Mouse (Mus musculus) hindbrain, embryonic 13.5 days (tissue): ENCODE measurements around the gene Med24. TPM values are rescaled to one million over a fixed set of nuclear protein-coding genes. Genes with fewer than 3 reads are reported as not detected.
A peak's percentile ranks its signal among the peaks of the same experiment; 100 is the strongest.
"Not testable (repeated sequence)": the region's sequence is repeated elsewhere in the genome, so short reads cannot be mapped to it uniquely, and the experiment has no call there.

ENCODE experiments used
- ATAC-seq: fragments of 200-750 bp; cut with Nextera tagmentation; 2 replicates; pipeline ENCODE4 v1.8.0; 2017; ENCODE audit warnings: moderate TSS enrichment; ENCODE audit not compliant: low FRiP score
- H3K27ac ChIP-seq: fragments of 300-500 bp; sonication (generic); 2 replicates; pipeline ENCODE4 v1.5.1; 2015; ENCODE audit warnings: inconsistent platforms, mild to moderate bottlenecking, moderate library complexity
- H3K27me3 ChIP-seq: fragments of 300-500 bp; sonication (generic); 2 replicates; pipeline ENCODE4 v1.6.1; 2015; ENCODE audit warnings: mild to moderate bottlenecking, inconsistent platforms
- H3K36me3 ChIP-seq: fragments of 300-500 bp; sonication (generic); 2 replicates; pipeline ENCODE4 v1.6.1; 2015; ENCODE audit warnings: mild to moderate bottlenecking, inconsistent platforms
- H3K4me1 ChIP-seq: fragments of 300-500 bp; sonication (generic); replicated peaks from 2 replicates; pipeline ENCODE4 v1.6.1; 2015; ENCODE audit warnings: inconsistent platforms
- H3K4me2 ChIP-seq: fragments of 300-500 bp; sonication (generic); 2 replicates; pipeline ENCODE4 v1.6.1; 2015; ENCODE audit warnings: inconsistent platforms, mild to moderate bottlenecking, moderate library complexity
- H3K4me3 ChIP-seq: fragments of 300-500 bp; sonication (generic); 2 replicates; pipeline ENCODE4 v1.5.1; 2015; ENCODE audit warnings: mild to moderate bottlenecking, inconsistent platforms
- H3K9ac ChIP-seq: fragments of 300-500 bp; sonication (generic); 2 replicates; pipeline ENCODE4 v1.6.1; 2015; ENCODE audit warnings: mild to moderate bottlenecking, inconsistent platforms
- H3K9me3 ChIP-seq: fragments of 300-500 bp; sonication (generic); 2 replicates; pipeline ENCODE4 v1.6.1; 2016; ENCODE audit warnings: inconsistent platforms
- WGBS: fragments of 180-500 bp; shearing (Covaris S2); methylation state at CpG from one replicate; pipeline ENCODE4 v1.1.7; 2015; 5-methylcytosine and 5-hydroxymethylcytosine counted together
- polyA plus RNA-seq: library from polyadenylated mRNA; unstranded; fragments of >200 nt; fragmentation: Nextera tagmentation; extraction: Ambion mirVana; gene quantifications from 2 replicates; pipeline ENCODE4 v1.2.1, GENCODE M21; 2015

Gene Med24
- polyA plus RNA-seq, 1 experiment from 2014 or later: 72.4 TPM

DNA sequence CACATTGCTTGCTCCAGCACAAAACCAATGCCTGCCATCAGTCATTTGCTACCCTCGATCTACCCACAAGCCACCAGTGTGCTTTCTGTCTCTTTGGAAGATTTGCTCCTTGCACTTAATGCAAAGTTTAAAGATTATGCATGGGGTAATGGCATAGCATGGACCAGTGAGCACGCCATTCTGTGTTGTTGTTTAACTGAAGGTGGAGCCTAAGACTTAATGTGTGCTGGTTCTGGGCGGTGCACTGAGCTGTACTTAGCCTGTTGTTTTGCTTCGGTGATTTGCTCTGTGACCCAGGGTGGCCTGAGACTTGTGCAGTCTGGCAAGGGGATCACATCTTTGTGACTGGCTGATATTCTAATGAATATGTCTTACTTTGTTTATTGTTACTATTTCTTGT is 42.3 kb downstream of the Med24 start:
- no peak overlapping the region for H3K4me2 ChIP-seq
- ATAC-seq: no peak
- peaks cover 66% of the 10 kb centered on the region for H3K36me3 ChIP-seq

DNA sequence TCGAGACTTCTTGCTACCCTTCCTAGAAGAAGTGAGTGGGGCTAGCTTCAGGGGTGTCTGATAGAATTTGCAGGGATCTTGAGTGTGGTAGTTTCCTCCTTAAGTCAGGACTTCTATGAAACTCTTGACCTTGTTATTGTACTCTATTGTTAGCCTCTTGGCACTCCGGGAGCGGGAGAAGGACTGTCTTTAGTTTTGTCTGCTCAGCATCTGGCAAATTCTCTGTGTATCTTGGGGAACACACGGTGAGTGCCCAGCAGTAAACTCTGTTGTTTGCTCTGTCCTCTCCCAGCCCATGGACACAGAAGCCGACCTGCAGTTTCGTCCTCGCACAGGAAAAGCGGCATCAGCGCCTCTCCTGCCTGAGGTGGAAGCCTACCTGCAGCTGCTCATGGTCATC is 43.6 kb downstream of the Med24 start:
- Histone ChIP-seq H3K27me3 (no peaks in the 10 kb centered on the region), H3K27ac (no peak overlapping the region), H3K4me1 (peaks cover 16% of the 10 kb centered on the region), H3K9ac (no peak overlapping the region), H3K4me2 (no peak overlapping the region), H3K4me3 (no peak overlapping the region), H3K9me3 (no peaks in the 10 kb centered on the region), H3K36me3 (peaks cover 52% of the 10 kb centered on the region)
- no peak for ATAC-seq
- 94% methylated on average over 9 of the region's 9 CpGs for WGBS

More for the DNA sequence above, 42.3 kb downstream of the Med24 start:
- Histone ChIP-seq H3K9me3 (no peaks in the 10 kb centered on the region), H3K4me1 (peaks cover 13% of the 10 kb centered on the region), H3K27me3 (no peaks in the 10 kb centered on the region), H3K9ac (no peak overlapping the region), H3K4me3 (no peak overlapping the region), H3K27ac (no peak overlapping the region)
- WGBS: 89% methylated on average over 4 of the region's 4 CpGs

DNA sequence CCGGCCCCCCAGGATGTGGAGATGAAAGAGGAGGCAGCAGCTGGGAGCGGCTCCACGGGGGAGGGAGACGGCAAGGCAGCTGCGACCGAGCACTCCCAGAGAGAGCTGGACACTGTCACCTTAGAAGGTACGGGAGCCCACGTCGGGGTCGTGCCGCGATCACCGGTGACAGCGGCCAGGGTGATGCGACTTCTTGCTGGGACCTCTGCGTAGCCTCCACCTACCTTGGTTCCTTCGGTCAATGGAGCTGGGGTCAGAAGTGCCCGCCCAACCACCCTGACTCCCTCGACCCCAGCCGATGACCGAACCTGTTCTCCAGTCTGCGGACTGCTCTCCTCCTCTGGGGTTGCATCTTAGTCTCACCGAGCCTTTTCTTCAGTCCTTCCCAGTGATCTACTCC is 46.4 kb downstream of the Med24 start:
- Histone ChIP-seq H3K4me1 (peaks cover 16% of the 10 kb centered on the region), H3K36me3 (peaks cover 28% of the 10 kb centered on the region), H3K27me3 (peaks cover 7% of the 10 kb centered on the region; the same call in 1 of the 2 replicates), H3K27ac (peak overlapping the region; percentile 85), H3K9me3 (no peaks in the 10 kb centered on the region), H3K9ac (peak overlapping the region; percentile 99), H3K4me3 (peak overlapping the region; percentile 98), H3K4me2 (peak overlapping the region; percentile 87)
- peak; percentile 49 for ATAC-seq
- WGBS: 0% methylated on average over 23 of the region's 23 CpGs

DNA sequence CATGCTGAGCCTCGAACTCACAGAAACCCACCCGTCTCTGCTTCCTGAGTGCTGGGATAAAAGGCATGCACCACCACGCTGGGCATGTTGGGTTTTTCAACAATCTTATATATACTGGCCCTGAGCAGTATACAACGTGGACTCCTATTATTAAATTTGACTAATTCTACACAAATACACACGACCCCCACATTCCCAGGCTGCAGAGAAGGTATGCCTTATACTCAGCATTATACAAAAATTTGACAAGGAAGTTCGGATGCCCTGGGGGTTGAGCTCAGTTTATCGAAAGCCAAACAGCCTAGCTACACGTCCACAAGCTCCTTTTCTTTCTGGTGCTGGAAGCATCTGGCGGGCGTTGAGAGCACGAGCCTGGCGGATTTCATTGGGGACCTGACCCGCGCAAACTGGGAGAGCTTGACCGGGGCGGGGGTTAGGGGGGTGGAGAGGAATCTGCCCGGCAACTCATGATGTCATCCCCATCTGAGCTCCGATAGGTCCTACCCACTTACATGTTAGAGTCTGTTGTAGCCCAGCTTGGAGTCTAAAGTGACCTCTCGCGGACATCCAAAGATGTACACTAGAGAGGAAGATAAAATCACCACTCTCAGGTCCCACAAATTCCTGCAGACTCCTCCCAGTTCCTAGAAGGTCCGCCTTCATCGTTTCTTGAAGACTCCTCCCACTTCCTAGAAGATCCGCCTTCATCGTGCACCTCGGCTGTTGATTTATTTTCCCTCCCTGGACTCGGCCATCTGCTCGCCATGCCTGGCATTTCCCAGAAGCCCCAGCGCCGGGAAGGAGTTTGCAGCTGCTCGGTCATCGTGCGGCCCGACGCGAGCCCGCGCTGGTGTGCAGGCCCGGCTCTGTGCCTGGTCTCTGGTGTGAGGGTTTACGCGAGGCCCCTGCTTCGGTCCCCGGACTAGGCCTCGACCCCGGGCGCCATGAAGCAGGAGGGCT is 47.2 kb downstream of the Med24 start, which contains the start of gene Psmd3:
Gene Psmd3, plus strand, starts transcription at position 769 of the 960 bp plus-strand sequence.
- peaks cover 7% of the 10 kb centered on the region; the same call in 1 of the 2 replicates for H3K27me3 ChIP-seq
- peak within 1 kb of the TSS; percentile 87 for H3K4me2 ChIP-seq
- H3K27ac ChIP-seq: peak within 1 kb of the TSS; percentile 85
- H3K9me3 ChIP-seq: no peaks in the 10 kb centered on the region
- peaks cover 16% of the 10 kb centered on the region for H3K4me1 ChIP-seq
- peaks cover 21% of the 10 kb centered on the region for H3K36me3 ChIP-seq
- WGBS: 6% methylated on average over 45 of the region's 45 CpGs
- peak within 1 kb of the TSS; percentile 98 for H3K4me3 ChIP-seq
- peak; percentile 96 for ATAC-seq
- peak within 1 kb of the TSS; percentile 99 for H3K9ac ChIP-seq

DNA sequence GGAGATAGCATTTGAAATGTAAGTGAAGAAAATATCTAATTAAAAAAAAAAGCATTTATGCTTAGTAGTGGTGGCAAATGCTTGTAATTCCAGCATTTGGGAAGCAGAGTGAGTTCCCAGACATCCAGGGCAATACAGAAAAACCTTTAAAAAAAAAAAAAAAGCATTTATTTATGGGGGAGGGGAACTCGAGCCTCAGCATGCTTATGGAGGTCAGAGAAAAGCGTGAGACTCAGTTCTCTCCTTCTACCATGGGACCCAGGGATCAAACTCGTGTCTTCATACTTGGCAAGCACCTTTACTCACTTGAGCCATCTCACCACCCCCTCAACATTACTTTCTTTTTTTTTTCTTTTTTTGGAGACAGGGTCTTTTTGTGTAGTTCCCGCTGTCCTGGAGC is 48.0 kb downstream of the Med24 start:
- Histone ChIP-seq H3K4me3 (no peak overlapping the region), H3K9ac (no peak overlapping the region), H3K4me2 (no peak overlapping the region), H3K36me3 (peaks cover 12% of the 10 kb centered on the region), H3K9me3 (no peaks in the 10 kb centered on the region), H3K4me1 (peaks cover 16% of the 10 kb centered on the region), H3K27me3 (peaks cover 7% of the 10 kb centered on the region; the same call in 1 of the 2 replicates), H3K27ac (no peak overlapping the region)
- 84% methylated on average over 4 of the region's 4 CpGs for WGBS
- ATAC-seq: no peak

DNA sequence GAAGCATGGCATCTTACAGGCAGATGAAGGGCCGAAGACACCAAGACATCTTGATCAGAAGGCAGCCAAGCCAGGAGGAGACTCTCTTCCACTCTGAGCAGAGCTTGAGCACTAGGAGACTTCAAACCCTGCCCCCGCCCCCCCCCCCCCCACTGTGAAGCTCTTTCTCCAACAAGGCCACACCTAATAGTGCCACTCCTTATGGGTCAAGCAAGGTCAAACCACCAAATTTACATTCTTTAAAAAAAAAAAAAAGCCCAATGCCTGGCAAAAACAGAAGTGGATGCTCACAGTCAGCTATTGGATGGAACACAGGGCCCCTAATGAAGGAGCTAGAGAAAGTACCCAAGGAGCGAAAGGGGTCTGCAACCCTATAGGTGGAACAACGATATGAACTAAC is 48.6 kb downstream of the Med24 start:
- H3K4me3 ChIP-seq, H3K4me2 ChIP-seq, H3K27me3 ChIP-seq, H3K36me3 ChIP-seq, ATAC-seq, H3K9ac ChIP-seq, H3K9me3 ChIP-seq, H3K27ac ChIP-seq: not testable (repeated sequence)
- WGBS: 83% methylated on average over 4 of the region's 4 CpGs
- peaks cover 16% of the 10 kb centered on the region for H3K4me1 ChIP-seq

DNA sequence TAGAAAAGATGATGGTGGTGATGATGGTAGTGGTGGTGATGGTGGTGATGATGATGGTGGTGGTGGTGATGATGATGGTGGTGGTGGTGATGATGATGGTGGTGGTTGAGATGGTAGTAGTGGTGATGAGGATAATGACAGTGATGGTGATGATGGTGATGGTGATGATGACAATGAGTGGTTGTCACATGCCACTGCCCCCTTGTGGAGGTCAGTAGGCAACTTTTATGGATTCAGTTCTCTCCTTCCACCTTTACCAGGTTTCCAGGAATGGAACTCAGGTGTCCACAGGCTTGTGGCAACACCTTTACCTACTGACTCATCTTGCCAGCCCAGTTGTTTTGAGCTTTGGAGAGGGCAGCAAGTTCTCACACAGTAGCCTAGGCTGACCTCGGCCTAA is 49.2 kb downstream of the Med24 start:
- ATAC-seq: no peak
- 93% methylated on average over 1 of the region's 1 CpGs for WGBS
- peaks cover 7% of the 10 kb centered on the region; the same call in 1 of the 2 replicates for H3K27me3 ChIP-seq

DNA sequence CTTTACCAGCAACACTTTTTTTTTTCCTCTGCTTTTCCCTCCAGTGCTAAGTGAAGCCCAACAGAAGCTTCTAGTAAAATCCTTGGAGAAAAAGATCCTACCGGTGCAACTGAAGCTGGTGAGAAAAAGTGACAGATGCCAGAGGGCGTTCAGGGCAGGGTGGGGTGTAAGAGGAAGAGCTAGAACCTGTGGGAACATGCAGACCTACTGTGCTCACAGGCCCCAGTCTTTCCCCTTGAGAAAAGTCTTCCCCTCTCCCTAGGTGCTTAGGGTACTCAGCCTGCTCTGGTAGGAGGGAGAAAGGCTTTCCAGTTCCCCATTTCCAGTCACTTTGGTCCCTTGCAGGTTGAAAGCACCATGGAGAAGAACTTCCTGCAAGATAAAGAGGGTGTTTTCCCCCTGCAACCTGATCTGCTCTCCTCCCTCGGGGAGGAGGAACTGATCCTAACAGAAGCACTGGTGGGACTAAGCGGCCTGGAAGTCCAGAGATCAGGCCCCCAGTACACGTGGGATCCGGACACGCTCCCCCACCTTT is 53.3 kb downstream of the Med24 start:
- Histone ChIP-seq H3K27me3 (peaks cover 17% of the 10 kb centered on the region; the same call in 1 of the 2 replicates), H3K27ac (no peak overlapping the region), H3K36me3 (no peaks in the 10 kb centered on the region), H3K9me3 (no peaks in the 10 kb centered on the region), H3K9ac (no peak overlapping the region), H3K4me3 (no peak overlapping the region), H3K4me2 (no peak overlapping the region), H3K4me1 (no peaks in the 10 kb centered on the region)
- ATAC-seq: no peak
- 55% methylated on average over 7 of the region's 7 CpGs for WGBS

More for the DNA sequence above, 49.2 kb downstream of the Med24 start:
- Histone ChIP-seq H3K27ac (no peak overlapping the region), H3K4me1 (peaks cover 16% of the 10 kb centered on the region), H3K4me2 (no peak overlapping the region), H3K9ac (no peak overlapping the region), H3K9me3 (no peaks in the 10 kb centered on the region), H3K36me3 (0 out of 2 replicates have a peak, but pooled peaks cover under 1% of the 10 kb centered on the region), H3K4me3 (no peak overlapping the region)

DNA sequence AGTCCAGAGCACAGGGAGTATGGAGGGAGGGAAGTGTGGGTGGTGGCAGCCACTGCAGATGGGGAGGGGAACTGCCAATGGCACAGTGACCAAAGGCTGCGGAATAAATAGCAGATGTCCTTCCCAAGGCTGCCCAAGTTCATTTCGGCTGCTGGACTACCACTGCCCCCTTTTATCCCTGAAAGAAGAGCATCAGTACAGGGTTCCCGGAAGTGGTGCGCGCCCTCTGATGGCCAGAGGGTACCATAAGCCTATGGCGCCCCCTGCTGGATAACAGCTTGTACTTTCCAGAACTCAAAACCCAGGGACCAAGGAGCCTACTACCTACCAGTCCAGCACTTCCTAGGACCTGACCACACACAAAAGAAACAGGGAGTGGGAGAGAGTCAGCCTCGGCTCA is 56.1 kb downstream of the Med24 start:
- not testable (repeated sequence) for H3K4me2 ChIP-seq, H3K9me3 ChIP-seq

DNA sequence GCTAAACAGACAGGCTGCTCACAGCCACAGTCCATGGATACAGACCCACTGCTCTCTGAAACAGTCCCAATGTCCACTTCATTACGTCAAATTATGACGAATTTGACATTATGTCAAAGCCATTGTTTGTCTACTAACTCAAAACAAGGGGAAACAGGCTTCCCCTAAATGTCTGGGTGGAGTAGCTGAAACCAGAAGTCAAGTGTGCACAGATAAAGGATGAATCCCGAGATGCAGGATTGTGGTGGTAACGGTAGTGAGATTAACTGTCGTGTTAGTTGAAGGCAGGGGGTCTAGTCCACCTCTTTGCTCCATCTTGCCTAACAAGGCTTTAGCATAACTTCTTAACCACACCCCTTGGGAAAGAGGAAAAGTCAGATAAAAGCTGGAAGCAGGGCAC is 56.8 kb downstream of the Med24 start:
- Histone ChIP-seq H3K36me3 (no peaks in the 10 kb centered on the region), H3K27me3 (peaks cover 38% of the 10 kb centered on the region), H3K4me3 (no peak overlapping the region), H3K9ac (no peak overlapping the region), H3K9me3 (no peaks in the 10 kb centered on the region), H3K4me1 (no peaks in the 10 kb centered on the region), H3K4me2 (no peak overlapping the region), H3K27ac (no peak overlapping the region)
- ATAC-seq: no peak
- 89% methylated on average over 5 of the region's 5 CpGs for WGBS

More for the DNA sequence above, 56.1 kb downstream of the Med24 start:
- not testable (repeated sequence) for H3K4me3 ChIP-seq, H3K4me1 ChIP-seq, H3K9ac ChIP-seq, H3K27ac ChIP-seq, H3K36me3 ChIP-seq
- peak; percentile 21; the same call in 1 of the 2 replicates for ATAC-seq
- 12% methylated on average over 7 of the region's 7 CpGs for WGBS
- peaks cover 31% of the 10 kb centered on the region for H3K27me3 ChIP-seq

DNA sequence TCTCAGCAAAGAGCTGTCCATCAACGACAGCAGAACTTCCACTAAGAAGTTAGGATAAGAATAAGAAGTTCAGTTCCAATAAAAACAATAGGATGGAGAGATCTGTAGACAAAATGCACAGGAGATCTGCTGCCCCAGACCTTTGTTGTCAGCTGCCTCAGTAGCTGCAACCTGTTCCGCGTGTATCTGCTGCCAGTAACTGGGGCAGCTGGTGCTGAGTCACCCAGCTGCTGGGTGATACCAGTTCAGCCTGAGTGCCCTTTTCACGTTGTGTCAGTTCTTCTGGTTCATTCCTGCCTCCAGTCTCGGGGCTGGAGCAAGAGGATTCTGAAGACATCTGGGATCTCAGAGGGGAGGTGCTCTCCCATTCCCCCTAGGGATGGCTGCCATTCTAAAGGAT is 57.4 kb downstream of the Med24 start:
- no peak for ATAC-seq
- peaks cover 44% of the 10 kb centered on the region for H3K27me3 ChIP-seq
- H3K4me3 ChIP-seq: no peak overlapping the region
- no peak overlapping the region for H3K27ac ChIP-seq
- H3K36me3 ChIP-seq: no peaks in the 10 kb centered on the region
- 57% methylated on average over 5 of the region's 5 CpGs for WGBS
- no peak overlapping the region for H3K4me2 ChIP-seq
- no peaks in the 10 kb centered on the region for H3K9me3 ChIP-seq
- H3K9ac ChIP-seq: no peak overlapping the region
- no peaks in the 10 kb centered on the region for H3K4me1 ChIP-seq

DNA sequence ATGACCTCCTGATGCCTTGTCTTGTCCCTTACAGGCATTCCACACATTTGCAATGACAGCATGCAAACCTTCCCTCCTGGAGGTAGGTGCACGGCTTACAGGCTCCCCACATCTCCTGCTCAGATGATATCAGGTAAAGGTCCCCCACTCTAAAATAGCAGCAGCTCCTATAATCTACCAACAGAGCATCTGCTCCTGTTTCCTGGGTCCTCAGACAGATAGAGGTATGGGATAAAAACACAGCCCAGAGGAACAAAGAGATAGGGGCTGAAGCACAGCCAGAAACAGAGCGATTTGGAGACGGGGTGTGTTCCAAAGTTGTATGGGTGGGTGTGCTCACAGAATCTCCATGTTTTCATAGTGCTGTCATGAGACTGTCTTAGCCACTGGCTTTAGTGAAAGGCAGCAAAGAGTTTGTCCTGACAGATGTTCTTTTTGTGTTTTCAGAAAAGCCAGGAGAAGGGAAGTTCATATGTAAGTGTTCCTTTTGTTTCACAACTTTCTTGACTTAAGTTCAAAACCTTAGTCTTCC is 57.9 kb downstream of the Med24 start:
- no peaks in the 10 kb centered on the region for H3K9me3 ChIP-seq
- H3K9ac ChIP-seq: no peak overlapping the region
- peaks cover 49% of the 10 kb centered on the region for H3K27me3 ChIP-seq
- ATAC-seq: no peak
- 85% methylated on average over 3 of the region's 3 CpGs for WGBS
- no peak overlapping the region for H3K4me2 ChIP-seq
- no peaks in the 10 kb centered on the region for H3K4me1 ChIP-seq
- H3K27ac ChIP-seq: no peak overlapping the region
- H3K4me3 ChIP-seq: no peak overlapping the region
- H3K36me3 ChIP-seq: no peaks in the 10 kb centered on the region
